Mouse (Mus musculus): ENCODE data around the gene Ston1. TPM values are rescaled to one million over a fixed set of nuclear protein-coding genes. Genes with fewer than 3 reads are reported as not detected.

The Ston1 gene
- total and polyA plus RNA-seq, 2 experiments from 2014 or later = 1.6 to 2.5 TPM

- H3K27ac ChIP-seq = no peak overlapping the region
- no peaks in the 10 kb centered on the region for H3K9me3 ChIP-seq (ENCODE audit: low read length)
- no peak for TF ChIP-seq CTCF (IDR thresholded peaks at IDR 0.05; ENCODE audit: low read depth)
- H3K36me3 ChIP-seq (ENCODE audit: insufficient read depth, low read length) = peaks cover 36% of the 10 kb centered on the region
- DNase-seq (ENCODE audit: low spot score) (no peak), ATAC-seq (0 out of 2 replicates have a peak, but pooled peaks have one; percentile 16)
- H3K27me3 ChIP-seq (ENCODE audit: insufficient read depth, low read length) = no peaks in the 10 kb centered on the region
- no peaks in the 10 kb centered on the region for H3K4me1 ChIP-seq (ENCODE audit: insufficient read depth, low read length)
- H3K9ac ChIP-seq (replicated peaks; ENCODE audit: low read length) = no peak overlapping the region
- H3K4me3 ChIP-seq (ENCODE audit: low read length) = no peak overlapping the region
- H3K4me2 ChIP-seq (ENCODE audit: low read depth, low read length) = no peak overlapping the region
- 77% methylated on average over 11 of the region's 11 CpGs for WGBS
These were observed 26.7 kb upstream of the Ston1 start for GRCm38 (mm10) chr17:88570784-88571183.

- no peak overlapping the region for H3K4me3 ChIP-seq (ENCODE audit: low read length)
- 69% methylated on average over 5 of the region's 5 CpGs for WGBS
- no peak for TF ChIP-seq CTCF (IDR thresholded peaks at IDR 0.05; ENCODE audit: low read depth)
- no peak for ATAC-seq
- no peak overlapping the region for H3K4me2 ChIP-seq (ENCODE audit: low read depth, low read length)
- H3K27ac ChIP-seq = no peak overlapping the region
- H3K4me1 ChIP-seq (ENCODE audit: insufficient read depth, low read length) = no peaks in the 10 kb centered on the region
- no peaks in the 10 kb centered on the region for H3K27me3 ChIP-seq (ENCODE audit: insufficient read depth, low read length)
- H3K9me3 ChIP-seq (ENCODE audit: low read length) = no peaks in the 10 kb centered on the region
- H3K9ac ChIP-seq (replicated peaks; ENCODE audit: low read length) = no peak overlapping the region
- no peak for DNase-seq (ENCODE audit: low spot score)
- peaks cover 44% of the 10 kb centered on the region for H3K36me3 ChIP-seq (ENCODE audit: insufficient read depth, low read length)
These were observed 22.7 kb upstream of the Ston1 start for GRCm38 (mm10) chr17:88574811-88575210.

- Histone ChIP-seq H3K36me3 (ENCODE audit: insufficient read depth, low read length) (peaks cover 46% of the 10 kb centered on the region), H3K9ac (replicated peaks; ENCODE audit: low read length) (no peak overlapping the region), H3K27ac (peak overlapping the region; percentile 54; the same call in 1 of the 2 replicates)
These were observed 18.8 kb upstream of the Ston1 start for GRCm38 (mm10) chr17:88578522-88579242.

GRCm38 (mm10) chr17:88580556-88580955 is 16.9 kb upstream of the Ston1 start:
- no peaks in the 10 kb centered on the region for H3K4me1 ChIP-seq (ENCODE audit: insufficient read depth, low read length)
- TF ChIP-seq CTCF (IDR thresholded peaks at IDR 0.05; ENCODE audit: low read depth) = no peak
- ATAC-seq = no peak

More at GRCm38 (mm10) chr17:88578522-88579242, 18.8 kb upstream of the Ston1 start:
- ATAC-seq = peak; percentile 43
- DNase-seq (ENCODE audit: low spot score) = peak; percentile 47
- Histone ChIP-seq H3K27me3 (ENCODE audit: insufficient read depth, low read length) (no peaks in the 10 kb centered on the region), H3K4me2 (ENCODE audit: low read depth, low read length) (no peak overlapping the region), H3K4me3 (ENCODE audit: low read length) (no peak overlapping the region), H3K9me3 (ENCODE audit: low read length) (no peaks in the 10 kb centered on the region), H3K4me1 (ENCODE audit: insufficient read depth, low read length) (no peaks in the 10 kb centered on the region)
- no peak for TF ChIP-seq CTCF (IDR thresholded peaks at IDR 0.05; ENCODE audit: low read depth)
- 78% methylated on average over 20 of the region's 20 CpGs for WGBS

GRCm38 (mm10) chr17:88581511-88582021 is 15.9 kb upstream of the Ston1 start:
- H3K36me3 ChIP-seq (ENCODE audit: insufficient read depth, low read length) = peaks cover 63% of the 10 kb centered on the region
- H3K4me1 ChIP-seq (ENCODE audit: insufficient read depth, low read length) = no peaks in the 10 kb centered on the region
- H3K27me3 ChIP-seq (ENCODE audit: insufficient read depth, low read length) = no peaks in the 10 kb centered on the region
- no peak overlapping the region for H3K4me2 ChIP-seq (ENCODE audit: low read depth, low read length)
- DNase-seq (ENCODE audit: low spot score) (no peak), ATAC-seq (no peak)
- no peak for TF ChIP-seq CTCF (IDR thresholded peaks at IDR 0.05; ENCODE audit: low read depth)
- no peaks in the 10 kb centered on the region for H3K9me3 ChIP-seq (ENCODE audit: low read length)
- no peak overlapping the region for H3K9ac ChIP-seq (replicated peaks; ENCODE audit: low read length)
- no peak overlapping the region for H3K27ac ChIP-seq
- 77% methylated on average over 6 of the region's 6 CpGs for WGBS
- H3K4me3 ChIP-seq (ENCODE audit: low read length) = no peak overlapping the region

More at GRCm38 (mm10) chr17:88580556-88580955, 16.9 kb upstream of the Ston1 start:
- DNase-seq (ENCODE audit: low spot score) = no peak
- WGBS = 83% methylated on average over 6 of the region's 6 CpGs
- H3K36me3 ChIP-seq (ENCODE audit: insufficient read depth, low read length) = peaks cover 57% of the 10 kb centered on the region
- no peaks in the 10 kb centered on the region for H3K9me3 ChIP-seq (ENCODE audit: low read length)
- no peak overlapping the region for H3K4me2 ChIP-seq (ENCODE audit: low read depth, low read length)
- no peak overlapping the region for H3K4me3 ChIP-seq (ENCODE audit: low read length)
- no peak overlapping the region for H3K9ac ChIP-seq (replicated peaks; ENCODE audit: low read length)
- no peak overlapping the region; the same call in 1 of the 2 replicates for H3K27ac ChIP-seq
- H3K27me3 ChIP-seq (ENCODE audit: insufficient read depth, low read length) = no peaks in the 10 kb centered on the region

DNA sequence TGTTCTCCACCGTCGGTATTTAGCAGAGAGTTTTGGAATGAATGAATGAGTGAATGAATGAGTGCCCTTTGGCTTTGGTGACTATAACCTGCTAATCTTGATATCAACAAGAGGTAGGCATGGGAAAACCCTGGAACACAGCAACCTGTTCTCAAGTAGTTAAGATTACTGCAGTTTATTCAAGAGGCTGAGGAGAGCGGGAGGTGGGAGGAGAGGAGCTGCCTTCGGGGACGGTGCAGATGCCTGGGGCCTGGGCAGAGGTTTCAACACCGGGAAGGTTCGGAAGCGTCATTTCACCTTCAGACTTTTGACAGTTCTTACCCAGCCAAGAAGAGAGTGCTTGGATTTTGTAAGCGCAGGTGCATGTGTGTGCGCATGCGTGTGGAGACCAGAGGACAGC is 14.5 kb upstream of the Ston1 start:
- no peak for TF ChIP-seq CTCF (IDR thresholded peaks at IDR 0.05; ENCODE audit: low read depth)
- peaks cover 58% of the 10 kb centered on the region for H3K36me3 ChIP-seq (ENCODE audit: insufficient read depth, low read length)
- no peaks in the 10 kb centered on the region for H3K27me3 ChIP-seq (ENCODE audit: insufficient read depth, low read length)
- no peak for DNase-seq (ENCODE audit: low spot score)
- H3K9me3 ChIP-seq (ENCODE audit: low read length) = no peaks in the 10 kb centered on the region
- no peak overlapping the region for H3K27ac ChIP-seq
- H3K4me3 ChIP-seq (ENCODE audit: low read length) = no peak overlapping the region
- no peak overlapping the region for H3K9ac ChIP-seq (replicated peaks; ENCODE audit: low read length)
- no peak for ATAC-seq
- WGBS = 85% methylated on average over 11 of the region's 11 CpGs
- H3K4me1 ChIP-seq (ENCODE audit: insufficient read depth, low read length) = no peaks in the 10 kb centered on the region
- no peak overlapping the region for H3K4me2 ChIP-seq (ENCODE audit: low read depth, low read length)

DNA sequence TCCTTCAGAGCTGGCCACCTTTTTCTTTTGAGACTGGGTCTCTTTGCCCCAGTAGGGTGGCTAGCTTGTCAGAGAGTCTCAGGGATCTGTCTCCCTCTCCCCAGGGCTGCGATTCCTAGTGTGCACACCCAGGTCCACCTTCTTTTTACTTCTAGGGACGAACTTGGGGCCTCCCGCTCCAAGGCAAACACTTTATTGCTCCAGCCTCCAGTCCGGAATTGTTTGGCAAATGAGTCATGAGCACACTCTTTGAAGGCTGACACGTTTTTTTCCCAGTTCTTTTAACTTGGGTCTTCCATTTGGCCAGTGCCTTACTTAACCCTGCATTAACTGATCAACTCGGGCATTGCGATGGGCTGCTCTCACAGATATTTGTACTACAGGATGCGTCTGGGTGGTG is 14.1 kb upstream of the Ston1 start:
- Histone ChIP-seq H3K4me3 (ENCODE audit: low read length) (no peak overlapping the region), H3K9ac (replicated peaks; ENCODE audit: low read length) (no peak overlapping the region), H3K9me3 (ENCODE audit: low read length) (no peaks in the 10 kb centered on the region), H3K27me3 (ENCODE audit: insufficient read depth, low read length) (no peaks in the 10 kb centered on the region), H3K27ac (no peak overlapping the region), H3K4me1 (ENCODE audit: insufficient read depth, low read length) (no peaks in the 10 kb centered on the region), H3K36me3 (ENCODE audit: insufficient read depth, low read length) (peaks cover 57% of the 10 kb centered on the region), H3K4me2 (ENCODE audit: low read depth, low read length) (no peak overlapping the region)
- 90% methylated on average over 8 of the region's 8 CpGs for WGBS
- no peak for TF ChIP-seq CTCF (IDR thresholded peaks at IDR 0.05; ENCODE audit: low read depth)
- DNase-seq (ENCODE audit: low spot score) = no peak
- no peak for ATAC-seq
